Mouse (Mus musculus) C2C12 (cell line): ENCODE data around the gene Ralgps2.

ENCODE experiments used
- CTCF ChIP-seq: IDR thresholded peaks from one replicate; pipeline ENCODE4 v1.5.1; 2011; ENCODE audit not compliant: control insufficient read depth, insufficient read depth, insufficient read length
- FOSL1 ChIP-seq: IDR thresholded peaks from one replicate; pipeline ENCODE4 v1.8.0; 2011; ENCODE audit warnings: mild to moderate bottlenecking, low read length; ENCODE audit not compliant: poor library complexity, insufficient read depth, severe bottlenecking
- USF1 ChIP-seq: IDR thresholded peaks from one replicate; pipeline ENCODE4 v1.6.1; 2011; ENCODE audit warnings: low read depth, mild to moderate bottlenecking, control low read depth, moderate library complexity

- TF ChIP-seq CTCF (no peak), USF1 (no peak), FOSL1 (no peak)
These were observed 46.5 kb upstream of the Ralgps2 start for GRCm38 (mm10) chr1:156985657-156986640.
